Mouse (Mus musculus): ENCODE measurements around the gene Aqp3. TPM values are rescaled to one million over a fixed set of nuclear protein-coding genes. Genes with fewer than 3 reads are reported as not detected.

The Aqp3 gene
- polyA plus RNA-seq (2014; fragmentation: Illumina TruSeq; extraction: RNeasy Lipid Tissue Mini Kit (QIAGEN cat#74804); ENCODE audit: insufficient read depth, low read depth, low replicate concordance) = 0.83 TPM

GRCm38 (mm10) chr4:41097871-41098576 is at the start of gene Aqp3:
Aqp3 (minus strand) TSS chr4:41098183.

GRCm38 (mm10) chr4:41135711-41136453 is 37.9 kb upstream of the Aqp3 start, which contains the start of gene Ube2r2:
Ube2r2 (plus strand) TSS chr4:41135743.

GRCm38 (mm10) chr4:41124180-41124951 is 26.4 kb upstream of the Aqp3 start, which contains the start of gene Nol6:
Nol6 (minus strand) TSS chr4:41124455.

GRCm38 (mm10) chr4:41047524-41048271 is 50.3 kb downstream of the Aqp3 start, which contains the start of gene Aqp7:
Aqp7 (minus strand) TSS chr4:41048139.

Other genes with a start within 250 kb of the Aqp3 start
- gene B4galt1, start 244.2 kb downstream of the Aqp3 start, polyA plus RNA-seq (2014; fragmentation: Illumina TruSeq; extraction: RNeasy Lipid Tissue Mini Kit (QIAGEN cat#74804); ENCODE audit: insufficient read depth, low read depth, low replicate concordance) = 39.3 TPM
- gene Spink4, start 178.1 kb downstream of the Aqp3 start, polyA plus RNA-seq (2014; fragmentation: Illumina TruSeq; extraction: RNeasy Lipid Tissue Mini Kit (QIAGEN cat#74804); ENCODE audit: insufficient read depth, low read depth, low replicate concordance) = 10.8 TPM
- gene Bag1, start 149.9 kb downstream of the Aqp3 start, polyA plus RNA-seq (2014; fragmentation: Illumina TruSeq; extraction: RNeasy Lipid Tissue Mini Kit (QIAGEN cat#74804); ENCODE audit: insufficient read depth, low read depth, low replicate concordance) = 295 TPM
- gene Chmp5, start 149.8 kb downstream of the Aqp3 start, polyA plus RNA-seq (2014; fragmentation: Illumina TruSeq; extraction: RNeasy Lipid Tissue Mini Kit (QIAGEN cat#74804); ENCODE audit: insufficient read depth, low read depth, low replicate concordance) = 140 TPM
- 18.6 TPM for gene Nfx1, start 127.3 kb downstream of the Aqp3 start, polyA plus RNA-seq (2014; fragmentation: Illumina TruSeq; extraction: RNeasy Lipid Tissue Mini Kit (QIAGEN cat#74804); ENCODE audit: insufficient read depth, low read depth, low replicate concordance)
- 0.91 TPM for gene Aqp7, start 50.0 kb downstream of the Aqp3 start, polyA plus RNA-seq (2014; fragmentation: Illumina TruSeq; extraction: RNeasy Lipid Tissue Mini Kit (QIAGEN cat#74804); ENCODE audit: insufficient read depth, low read depth, low replicate concordance)
- gene Nol6, start 26.3 kb upstream of the Aqp3 start, polyA plus RNA-seq (2014; fragmentation: Illumina TruSeq; extraction: RNeasy Lipid Tissue Mini Kit (QIAGEN cat#74804); ENCODE audit: insufficient read depth, low read depth, low replicate concordance) = 7.4 TPM
- gene Ube2r2, start 37.6 kb upstream of the Aqp3 start, polyA plus RNA-seq (2014; fragmentation: Illumina TruSeq; extraction: RNeasy Lipid Tissue Mini Kit (QIAGEN cat#74804); ENCODE audit: insufficient read depth, low read depth, low replicate concordance) = 77.9 TPM
- 8.2 TPM for gene Ubap2, start 177.0 kb upstream of the Aqp3 start, polyA plus RNA-seq (2014; fragmentation: Illumina TruSeq; extraction: RNeasy Lipid Tissue Mini Kit (QIAGEN cat#74804); ENCODE audit: insufficient read depth, low read depth, low replicate concordance)
- 22.7 TPM for gene Dcaf12, start 216.7 kb upstream of the Aqp3 start, polyA plus RNA-seq (2014; fragmentation: Illumina TruSeq; extraction: RNeasy Lipid Tissue Mini Kit (QIAGEN cat#74804); ENCODE audit: insufficient read depth, low read depth, low replicate concordance)

Data from lung, adult 10 weeks (tissue).